Mouse (Mus musculus) stomach, embryonic 14.5 days (tissue): Measurements from ENCODE around the gene Ylpm1. TPM values are rescaled to one million over a fixed set of nuclear protein-coding genes. Genes with fewer than 3 reads are reported as not detected.

Experiments
- ATAC-seq: fragments of 200-750 bp; cut with Nextera tagmentation; 2 replicates; pipeline ENCODE4 v1.8.0; 2017; ENCODE audit warnings: low read depth, moderate TSS enrichment; ENCODE audit not compliant: insufficient number of reproducible peaks, insufficient read depth, low FRiP score
- H3K27ac ChIP-seq: fragments of 300-500 bp; sonication (generic); 2 replicates; pipeline ENCODE4 v1.5.1; 2014; ENCODE audit warnings: mild to moderate bottlenecking, low read length, moderate library complexity, mixed read lengths
- H3K27me3 ChIP-seq: fragments of 300-500 bp; sonication (generic); 2 replicates; pipeline ENCODE4 v1.6.1; 2014; ENCODE audit warnings: low read length, control low read depth, mixed read lengths; ENCODE audit not compliant: control insufficient read depth, insufficient read depth
- H3K36me3 ChIP-seq: fragments of 300-500 bp; sonication (generic); 2 replicates; pipeline ENCODE4 v1.6.1; 2014; ENCODE audit warnings: mild to moderate bottlenecking, control low read depth, low read length, moderate library complexity, mixed read lengths; ENCODE audit not compliant: control insufficient read depth, insufficient read depth
- H3K4me1 ChIP-seq: fragments of 300-500 bp; sonication (generic); 2 replicates; pipeline ENCODE4 v1.6.1; 2014; ENCODE audit warnings: low read length, control low read depth, mixed read lengths; ENCODE audit not compliant: control insufficient read depth, insufficient read depth
- H3K4me2 ChIP-seq: fragments of 300-500 bp; sonication (generic); replicated peaks from 2 replicates; pipeline ENCODE4 v1.6.1; 2014; ENCODE audit warnings: low read depth, low read length, control low read depth
- H3K4me3 ChIP-seq: fragments of 300-500 bp; sonication (generic); 2 replicates; pipeline ENCODE4 v1.5.1; 2014; ENCODE audit warnings: low read depth, low read length, control low read depth
- H3K9ac ChIP-seq: fragments of 300-500 bp; sonication (generic); replicated peaks from 2 replicates; pipeline ENCODE4 v1.6.1; 2014; ENCODE audit warnings: low read depth, mild to moderate bottlenecking, control low read depth, low read length, moderate library complexity, mixed read lengths
- H3K9me3 ChIP-seq: fragments of 300-500 bp; sonication (generic); 2 replicates; pipeline ENCODE4 v1.6.1; 2016; ENCODE audit warnings: low read depth, low read length, control low read depth; ENCODE audit not compliant: control insufficient read depth
- WGBS: fragments of 180-500 bp; shearing (Covaris S2); extraction: QIAGEN DNeasy Blood & Tissue Kit; methylation state at CpG from one replicate; pipeline ENCODE4 v1.1.7; 2014; 5-methylcytosine and 5-hydroxymethylcytosine counted together
- polyA plus RNA-seq: library from polyadenylated mRNA; unstranded; fragments of >200 nt; fragmentation: Nextera tagmentation; extraction: Ambion mirVana; gene quantifications from 2 replicates; pipeline ENCODE4 v1.2.1, GENCODE M21; 2014

Ylpm1 gene
- polyA plus RNA-seq, 1 experiment from 2014 or later: 50.8 TPM

- 76% methylated on average over 7 of the region's 7 CpGs for WGBS
- no peaks in the 10 kb centered on the region for H3K4me1 ChIP-seq
- no peak overlapping the region for H3K4me2 ChIP-seq
- H3K27ac ChIP-seq: no peak overlapping the region
- H3K9me3 ChIP-seq: no peaks in the 10 kb centered on the region
- 0 out of 2 replicates have a peak, but pooled peaks have one; percentile 56 for ATAC-seq
- no peak overlapping the region for H3K9ac ChIP-seq
- peaks cover 3% of the 10 kb centered on the region; the same call in 1 of the 2 replicates for H3K36me3 ChIP-seq
- no peak overlapping the region for H3K4me3 ChIP-seq
- no peaks in the 10 kb centered on the region for H3K27me3 ChIP-seq
Observed at GRCm38 (mm10) chr12:84962606-84963005, 33.5 kb upstream of the Ylpm1 start.

- H3K9ac ChIP-seq: no peak overlapping the region
- no peak overlapping the region; the same call in 1 of the 2 replicates for H3K4me3 ChIP-seq
- 77% methylated on average over 16 of the region's 16 CpGs for WGBS
- H3K27me3 ChIP-seq: no peaks in the 10 kb centered on the region
- no peaks in the 10 kb centered on the region for H3K9me3 ChIP-seq
- peak overlapping the region; percentile 96; the same call in 1 of the 2 replicates for H3K4me2 ChIP-seq
- H3K4me1 ChIP-seq: peaks cover 12% of the 10 kb centered on the region
- H3K36me3 ChIP-seq: peaks cover 11% of the 10 kb centered on the region; the same call in 1 of the 2 replicates
- ATAC-seq: no peak
- no peak overlapping the region for H3K27ac ChIP-seq
Observed at GRCm38 (mm10) chr12:84968831-84969655, 27.1 kb upstream of the Ylpm1 start.

GRCm38 (mm10) chr12:84969656-84970427 lies 26.3 kb upstream of the Ylpm1 start:
- Histone ChIP-seq H3K27me3 (no peaks in the 10 kb centered on the region), H3K27ac (no peak overlapping the region), H3K4me1 (peaks cover 12% of the 10 kb centered on the region), H3K9ac (peak overlapping the region; percentile 60), H3K9me3 (no peaks in the 10 kb centered on the region), H3K4me2 (peak overlapping the region; percentile 96), H3K36me3 (peaks cover 14% of the 10 kb centered on the region; the same call in 1 of the 2 replicates), H3K4me3 (peak overlapping the region; percentile 91)
- 24% methylated on average over 15 of the region's 15 CpGs for WGBS
- ATAC-seq: no peak

GRCm38 (mm10) chr12:84970428-84971096 lies 25.6 kb upstream of the Ylpm1 start, which contains the start of the genes Fcf1 and Arel1:
Fcf1 (plus strand) TSS chr12:84970897.
Arel1 (minus strand) TSS chr12:84970900.
- under 1% methylated on average over 42 of the region's 42 CpGs for WGBS
- peak; percentile 84 for ATAC-seq

DNA sequence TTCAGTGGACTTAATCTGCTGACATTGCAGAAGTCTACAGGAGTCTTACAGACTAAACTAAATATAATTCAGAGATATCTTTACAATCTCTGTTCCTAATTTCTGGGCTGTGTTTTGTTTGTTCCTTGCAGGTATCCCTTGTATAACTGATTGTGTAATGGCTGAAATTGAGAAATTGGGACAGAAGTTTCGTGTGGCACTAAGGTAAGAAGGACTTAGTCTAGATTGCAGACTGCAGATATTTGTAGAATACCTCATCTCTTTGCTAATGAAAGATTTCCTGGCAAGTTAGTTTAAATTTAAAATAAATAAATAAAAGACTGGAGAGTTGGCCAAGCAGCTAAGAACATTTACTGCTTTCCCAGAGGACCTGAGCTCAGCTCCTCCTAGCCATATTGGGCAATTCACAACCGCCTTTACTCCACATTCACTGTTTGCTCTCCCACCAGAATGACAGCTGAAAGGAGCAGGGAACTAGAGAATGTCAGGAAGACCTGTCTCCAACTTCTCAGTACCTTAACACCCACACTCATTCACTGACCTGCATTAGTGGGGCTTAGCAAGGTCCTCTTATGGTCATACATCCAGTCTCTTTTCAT lies 16.8 kb upstream of the Ylpm1 start:
- Histone ChIP-seq H3K36me3 (peaks cover 57% of the 10 kb centered on the region), H3K27me3 (no peaks in the 10 kb centered on the region), H3K9me3 (no peaks in the 10 kb centered on the region), H3K9ac (no peak overlapping the region), H3K4me2 (no peak overlapping the region), H3K4me1 (no peaks in the 10 kb centered on the region), H3K4me3 (no peak overlapping the region), H3K27ac (no peak overlapping the region)
- WGBS: 84% methylated on average over 2 of the region's 2 CpGs
- no peak for ATAC-seq

More at GRCm38 (mm10) chr12:84970428-84971096, 25.6 kb upstream of the Ylpm1 start, which contains the start of the genes Fcf1 and Arel1:
- peak within 1 kb of the TSS; percentile 52; the same call in 1 of the 2 replicates for H3K27ac ChIP-seq
- peaks cover 12% of the 10 kb centered on the region for H3K4me1 ChIP-seq
- peaks cover 17% of the 10 kb centered on the region; the same call in 1 of the 2 replicates for H3K36me3 ChIP-seq
- H3K4me2 ChIP-seq: peak within 1 kb of the TSS; percentile 96
- H3K9me3 ChIP-seq: no peaks in the 10 kb centered on the region
- no peaks in the 10 kb centered on the region for H3K27me3 ChIP-seq
- H3K4me3 ChIP-seq: peak within 1 kb of the TSS; percentile 91
- peak within 1 kb of the TSS; percentile 60 for H3K9ac ChIP-seq

GRCm38 (mm10) chr12:84989456-84989855 lies 6.7 kb upstream of the Ylpm1 start:
- Histone ChIP-seq H3K36me3 (peaks cover 4% of the 10 kb centered on the region; the same call in 1 of the 2 replicates), H3K4me3 (no peak overlapping the region), H3K9me3 (peaks cover 3% of the 10 kb centered on the region; the same call in 1 of the 2 replicates), H3K9ac (no peak overlapping the region), H3K4me1 (no peaks in the 10 kb centered on the region), H3K4me2 (no peak overlapping the region), H3K27me3 (no peaks in the 10 kb centered on the region), H3K27ac (no peak overlapping the region)
- no peak for ATAC-seq
- WGBS: 68% methylated on average over 4 of the region's 4 CpGs

DNA sequence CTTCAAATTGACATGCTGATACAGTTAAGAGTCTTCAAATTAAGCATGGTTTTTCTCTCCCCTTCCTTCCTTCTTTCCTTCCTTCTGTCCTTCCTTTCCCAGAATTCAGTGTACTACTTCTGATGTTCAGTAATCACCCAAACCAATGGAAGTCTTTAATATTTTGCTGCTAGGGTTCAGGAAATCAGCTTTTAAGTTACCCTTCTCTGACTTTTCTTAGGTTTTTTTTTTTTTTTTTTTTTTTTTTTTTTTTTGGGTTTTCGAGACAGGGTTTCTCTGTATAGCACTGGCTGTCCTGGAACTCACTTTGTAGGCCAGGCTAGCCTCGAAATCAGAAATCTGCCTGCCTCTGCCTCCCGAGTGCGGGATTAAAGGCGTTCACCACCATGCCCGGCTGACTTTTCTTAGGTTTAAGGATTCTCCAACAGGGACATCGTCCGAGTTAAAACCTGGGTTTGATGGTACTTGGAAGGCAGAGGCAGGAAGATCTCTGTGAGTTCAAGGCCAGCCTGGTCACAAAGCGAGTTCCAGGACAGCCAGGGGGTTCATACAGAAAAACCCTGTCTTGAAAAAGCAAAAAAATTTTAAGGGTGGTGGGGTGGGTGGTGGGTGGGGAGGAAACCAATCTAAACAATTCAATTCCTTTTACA lies 884 bp upstream of the Ylpm1 start:
- H3K4me3 ChIP-seq: no peak overlapping the region
- H3K36me3 ChIP-seq: no peaks in the 10 kb centered on the region
- H3K9me3 ChIP-seq: peaks cover 3% of the 10 kb centered on the region; the same call in 1 of the 2 replicates
- peaks cover 17% of the 10 kb centered on the region; the same call in 1 of the 2 replicates for H3K4me1 ChIP-seq
- no peaks in the 10 kb centered on the region for H3K27me3 ChIP-seq
- H3K9ac ChIP-seq: no peak overlapping the region
- 90% methylated on average over 9 of the region's 9 CpGs for WGBS
- H3K27ac ChIP-seq: no peak overlapping the region
- ATAC-seq: no peak
- no peak overlapping the region for H3K4me2 ChIP-seq
